Mouse (Mus musculus) liver, embryonic 15.5 days (tissue): Measurements from ENCODE around the gene Sult5a1. TPM values are rescaled to one million over a fixed set of nuclear protein-coding genes. Genes with fewer than 3 reads are reported as not detected.
"Not testable (repeated sequence)": the region's sequence is repeated elsewhere in the genome, so short reads cannot be mapped to it uniquely, and the experiment has no call there.

Experiments used
- ATAC-seq: fragments of 200-750 bp; cut with Nextera tagmentation; 2 replicates; pipeline ENCODE4 v1.8.0; 2017; ENCODE audit warnings: moderate number of reproducible peaks, mild to moderate bottlenecking, moderate library complexity; ENCODE audit not compliant: insufficient read depth
- H3K27ac ChIP-seq: fragments of 300-500 bp; sonication (generic); replicated peaks from 2 replicates; pipeline ENCODE4 v1.5.1; 2015; ENCODE audit warnings: mild to moderate bottlenecking, inconsistent platforms
- H3K27me3 ChIP-seq: fragments of 300-500 bp; sonication (generic); 2 replicates; pipeline ENCODE4 v1.6.1; 2015; ENCODE audit warnings: mild to moderate bottlenecking, inconsistent platforms
- H3K36me3 ChIP-seq: fragments of 300-500 bp; sonication (generic); replicated peaks from 2 replicates; pipeline ENCODE4 v1.6.1; 2015; ENCODE audit warnings: moderate library complexity, mild to moderate bottlenecking, inconsistent platforms
- H3K4me1 ChIP-seq: fragments of 300-500 bp; sonication (generic); replicated peaks from 2 replicates; pipeline ENCODE4 v1.6.1; 2015; ENCODE audit warnings: inconsistent platforms
- H3K4me2 ChIP-seq: fragments of 300-500 bp; sonication (generic); 2 replicates; pipeline ENCODE4 v1.6.1; 2015; ENCODE audit warnings: moderate library complexity, mild to moderate bottlenecking, inconsistent platforms
- H3K4me3 ChIP-seq: fragments of 300-500 bp; sonication (generic); replicated peaks from 2 replicates; pipeline ENCODE4 v1.5.1; 2015; ENCODE audit warnings: mild to moderate bottlenecking, inconsistent platforms
- H3K9ac ChIP-seq: fragments of 300-500 bp; sonication (generic); 2 replicates; pipeline ENCODE4 v1.6.1; 2015; ENCODE audit warnings: moderate library complexity, mild to moderate bottlenecking, inconsistent platforms
- H3K9me3 ChIP-seq: fragments of 300-500 bp; sonication (generic); replicated peaks from 2 replicates; pipeline ENCODE4 v1.6.1; 2016; ENCODE audit warnings: inconsistent platforms
- WGBS: fragments of 180-500 bp; shearing (Covaris S2); methylation state at CpG from one replicate; pipeline ENCODE4 v1.1.7; 2015; ENCODE audit warnings: mixed read lengths; ENCODE audit not compliant: insufficient replicate concordance; 5-methylcytosine and 5-hydroxymethylcytosine counted together
- polyA plus RNA-seq: library from polyadenylated mRNA; unstranded; fragments of >200 nt; fragmentation: Nextera tagmentation; extraction: Ambion mirVana; gene quantifications from 2 replicates; pipeline ENCODE4 v1.2.1, GENCODE M21; 2015

Sult5a1 gene
- polyA plus RNA-seq, 1 experiment from 2014 or later: 0.76 TPM

DNA sequence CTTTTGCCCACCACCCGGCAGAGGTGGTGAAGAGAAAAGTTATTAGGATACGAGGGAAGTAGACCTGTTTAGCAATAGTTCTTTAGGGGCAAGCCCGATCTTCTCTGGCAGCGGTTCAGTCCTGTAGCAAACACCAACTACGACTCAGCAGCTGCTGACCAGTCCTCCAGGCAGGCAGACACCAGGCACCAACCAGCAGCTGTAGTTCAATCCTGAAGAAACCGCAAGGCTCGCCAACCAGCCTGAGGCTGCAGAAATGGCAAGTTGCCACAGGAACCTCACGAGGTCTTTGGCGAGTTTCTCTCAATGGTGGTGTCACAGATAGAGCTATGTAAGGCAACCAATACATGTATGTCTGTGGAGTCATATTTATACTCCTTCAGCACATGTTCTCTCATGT lies 45.2 kb downstream of the Sult5a1 start:
- Histone ChIP-seq H3K27ac (no peak overlapping the region), H3K9me3 (no peaks in the 10 kb centered on the region), H3K27me3 (peaks cover 24% of the 10 kb centered on the region), H3K4me2 (no peak overlapping the region), H3K36me3 (no peaks in the 10 kb centered on the region), H3K4me1 (peaks cover 38% of the 10 kb centered on the region), H3K4me3 (no peak overlapping the region), H3K9ac (no peak overlapping the region)
- no peak for ATAC-seq
- WGBS: 68% methylated on average over 9 of the region's 9 CpGs

DNA sequence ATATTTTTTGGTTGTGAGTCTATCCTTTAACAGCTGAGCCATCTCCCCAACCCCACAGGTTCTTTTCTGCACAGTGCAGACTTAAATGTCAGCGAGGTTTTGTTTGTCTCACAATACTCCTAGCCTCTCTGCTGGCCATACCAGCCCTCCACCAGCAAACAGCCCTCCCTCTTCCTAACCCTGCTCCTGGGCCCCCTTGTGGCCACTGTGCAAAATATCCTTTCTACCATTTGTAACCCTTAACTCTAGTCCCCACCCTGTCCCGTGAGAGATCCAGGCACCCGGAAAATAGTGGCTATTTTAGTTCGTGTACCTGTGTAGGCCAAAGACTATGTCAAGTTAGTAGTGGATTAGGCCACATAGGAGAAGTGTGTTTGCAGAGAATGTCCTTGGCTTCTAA lies 47.5 kb downstream of the Sult5a1 start:
- no peaks in the 10 kb centered on the region for H3K9me3 ChIP-seq
- peaks cover 16% of the 10 kb centered on the region for H3K4me1 ChIP-seq
- H3K4me2 ChIP-seq: no peak overlapping the region
- peaks cover 2% of the 10 kb centered on the region for H3K36me3 ChIP-seq
- WGBS: 5% methylated on average over 4 of the region's 4 CpGs
- no peak overlapping the region for H3K4me3 ChIP-seq
- peaks cover 2% of the 10 kb centered on the region for H3K27me3 ChIP-seq
- peak; percentile 50; the same call in 1 of the 2 replicates for ATAC-seq
- no peak overlapping the region for H3K9ac ChIP-seq
- H3K27ac ChIP-seq: no peak overlapping the region

- Histone ChIP-seq H3K4me1 (peaks cover 10% of the 10 kb centered on the region), H3K27me3 (no peaks in the 10 kb centered on the region; the same call in 1 of the 2 replicates), H3K4me3 (no peak overlapping the region), H3K9ac (no peak overlapping the region), H3K4me2 (no peak overlapping the region), H3K9me3 (no peaks in the 10 kb centered on the region), H3K27ac (no peak overlapping the region), H3K36me3 (peaks cover 19% of the 10 kb centered on the region)
- ATAC-seq: no peak
- WGBS: 65% methylated on average over 5 of the region's 5 CpGs
Measured at GRCm38 (mm10) chr8:123108953-123109352, 49.2 kb downstream of the Sult5a1 start.

GRCm38 (mm10) chr8:123108010-123108409 lies 50.1 kb downstream of the Sult5a1 start:
- WGBS: 46% methylated on average over 1 of the region's 1 CpGs
- ATAC-seq: no peak
- H3K36me3 ChIP-seq: peaks cover 28% of the 10 kb centered on the region
- H3K4me3 ChIP-seq: no peak overlapping the region
- no peaks in the 10 kb centered on the region for H3K9me3 ChIP-seq
- no peak overlapping the region for H3K4me2 ChIP-seq
- H3K27ac ChIP-seq: no peak overlapping the region
- H3K9ac ChIP-seq: no peak overlapping the region
- peaks cover 19% of the 10 kb centered on the region for H3K4me1 ChIP-seq
- H3K27me3 ChIP-seq: no peaks in the 10 kb centered on the region; the same call in 1 of the 2 replicates

DNA sequence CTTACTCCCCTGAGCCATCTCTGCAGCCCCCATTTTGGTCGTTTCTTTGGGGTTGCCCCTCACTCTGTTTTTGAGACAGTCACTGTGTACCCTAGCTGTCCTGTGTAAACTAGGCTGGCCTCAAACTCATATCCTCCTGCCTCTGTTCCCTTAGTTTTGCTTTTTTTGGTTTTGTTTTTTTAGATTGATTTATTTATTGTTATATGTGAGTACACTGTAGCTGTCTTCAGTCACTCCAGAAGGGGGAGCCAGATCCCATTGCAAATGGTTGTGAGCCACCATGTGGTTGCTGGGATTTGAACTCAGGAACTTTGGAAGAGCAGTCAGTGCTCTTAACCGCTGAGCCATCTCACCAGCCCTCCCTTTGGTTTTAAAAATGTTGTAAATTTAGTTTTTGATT lies 51.6 kb downstream of the Sult5a1 start:
- ATAC-seq: no peak
- 35% methylated on average over 2 of the region's 2 CpGs for WGBS
- H3K4me1 ChIP-seq: peaks cover 23% of the 10 kb centered on the region

DNA sequence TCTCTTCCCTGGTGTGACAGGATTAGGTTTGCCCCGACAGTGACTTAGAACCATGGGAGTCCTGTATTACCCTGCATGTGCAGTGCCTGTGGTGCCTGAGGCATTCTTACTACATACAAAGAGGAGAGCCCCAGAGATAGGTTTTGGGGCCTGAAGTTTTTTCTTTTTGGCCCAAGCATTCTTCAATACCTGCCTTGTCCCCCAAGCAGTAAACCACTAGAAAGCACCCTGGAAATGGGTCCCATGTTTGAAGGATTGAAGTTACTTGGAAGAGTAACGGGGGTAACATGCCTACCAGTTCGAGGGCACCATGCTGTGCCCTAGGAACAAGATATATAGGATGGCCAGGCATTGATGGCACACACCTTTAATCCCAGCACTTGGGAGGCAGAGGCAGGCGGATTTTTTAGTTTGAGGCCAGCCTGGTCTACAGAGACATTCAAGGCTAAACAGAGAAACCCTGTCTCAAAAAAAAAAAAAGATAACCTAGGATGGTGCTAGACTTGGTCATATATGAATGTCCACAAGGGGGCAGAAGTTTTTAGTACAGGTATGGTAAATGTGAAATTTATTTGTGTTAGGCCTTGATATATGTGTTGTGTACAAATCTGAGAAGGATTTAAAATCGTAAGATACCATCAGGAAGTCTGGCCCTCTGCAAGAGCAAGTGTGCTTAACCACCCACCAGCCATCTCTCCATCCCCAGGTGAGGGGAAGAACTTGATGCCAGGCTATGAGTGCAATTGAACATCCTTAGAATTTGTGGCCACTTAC lies 52.4 kb downstream of the Sult5a1 start:
- no peak overlapping the region for H3K4me3 ChIP-seq
- H3K9ac ChIP-seq: no peak overlapping the region
- no peaks in the 10 kb centered on the region for H3K9me3 ChIP-seq
- ATAC-seq: no peak
- H3K27me3 ChIP-seq: no peaks in the 10 kb centered on the region
- no peak overlapping the region for H3K4me2 ChIP-seq
- 0 out of 2 replicates have a peak overlapping the region, but pooled peaks have one; percentile 26 for H3K27ac ChIP-seq
- WGBS: 47% methylated on average over 5 of the region's 5 CpGs
- peaks cover 28% of the 10 kb centered on the region for H3K36me3 ChIP-seq
- peaks cover 24% of the 10 kb centered on the region for H3K4me1 ChIP-seq

More for the DNA sequence above, 51.6 kb downstream of the Sult5a1 start:
- Histone ChIP-seq H3K9ac (no peak overlapping the region), H3K9me3 (no peaks in the 10 kb centered on the region), H3K27me3 (no peaks in the 10 kb centered on the region), H3K4me3 (no peak overlapping the region), H3K4me2 (no peak overlapping the region), H3K36me3 (peaks cover 28% of the 10 kb centered on the region), H3K27ac (no peak overlapping the region)

DNA sequence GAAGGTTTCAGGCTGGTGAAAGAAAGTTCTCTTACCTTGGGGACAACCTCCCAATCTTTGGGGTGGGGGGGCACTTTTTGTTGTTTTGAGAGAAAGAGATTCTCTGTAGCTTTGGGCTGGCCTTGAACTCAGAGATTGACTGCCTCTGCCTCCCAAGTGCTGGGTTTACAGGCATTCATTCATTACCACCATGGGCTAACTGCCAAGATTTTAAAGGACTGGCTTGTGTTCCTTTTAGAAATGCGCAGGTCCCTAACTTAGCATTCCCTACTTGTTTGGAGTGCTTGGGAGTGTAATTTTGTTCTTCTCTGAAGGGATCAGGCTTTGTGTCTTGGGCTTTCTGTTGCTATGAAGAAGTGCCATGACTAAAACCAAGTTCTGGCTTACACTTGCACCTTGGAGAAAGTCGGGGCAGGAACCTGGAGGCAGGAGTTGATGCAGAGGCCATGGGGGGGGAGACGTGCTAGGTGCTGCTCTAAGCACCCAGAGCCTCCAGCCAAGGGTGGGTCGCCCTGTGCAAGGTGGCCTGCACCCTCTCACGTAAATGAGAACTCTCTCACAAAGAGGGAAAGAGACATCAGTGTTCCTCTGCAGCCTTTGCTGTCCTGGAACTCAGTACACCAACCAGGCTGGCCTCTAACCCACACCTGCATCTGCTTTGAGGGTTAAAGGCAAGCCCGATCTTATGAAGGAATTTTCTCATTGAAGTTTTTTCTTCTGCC lies 53.9 kb downstream of the Sult5a1 start:
- 72% methylated on average over 6 of the region's 6 CpGs for WGBS
- Histone ChIP-seq H3K4me1 (peaks cover 23% of the 10 kb centered on the region), H3K4me2 (peak overlapping the region; percentile 87), H3K9me3 (no peaks in the 10 kb centered on the region), H3K27me3 (no peaks in the 10 kb centered on the region), H3K36me3 (peaks cover 28% of the 10 kb centered on the region), H3K9ac (peak overlapping the region; percentile 89; the same call in 1 of the 2 replicates), H3K4me3 (peak overlapping the region; percentile 84), H3K27ac (peak overlapping the region; percentile 87)
- ATAC-seq: no peak

GRCm38 (mm10) chr8:123103285-123103684 lies 54.8 kb downstream of the Sult5a1 start:
- Histone ChIP-seq H3K36me3 (peaks cover 29% of the 10 kb centered on the region), H3K4me1 (peaks cover 23% of the 10 kb centered on the region), H3K27ac (peak overlapping the region; percentile 87), H3K9ac (peak overlapping the region; percentile 89), H3K27me3 (no peaks in the 10 kb centered on the region), H3K4me2 (peak overlapping the region; percentile 87), H3K9me3 (no peaks in the 10 kb centered on the region), H3K4me3 (peak overlapping the region; percentile 84)
- WGBS: 5% methylated on average over 15 of the region's 15 CpGs
- no peak for ATAC-seq

DNA sequence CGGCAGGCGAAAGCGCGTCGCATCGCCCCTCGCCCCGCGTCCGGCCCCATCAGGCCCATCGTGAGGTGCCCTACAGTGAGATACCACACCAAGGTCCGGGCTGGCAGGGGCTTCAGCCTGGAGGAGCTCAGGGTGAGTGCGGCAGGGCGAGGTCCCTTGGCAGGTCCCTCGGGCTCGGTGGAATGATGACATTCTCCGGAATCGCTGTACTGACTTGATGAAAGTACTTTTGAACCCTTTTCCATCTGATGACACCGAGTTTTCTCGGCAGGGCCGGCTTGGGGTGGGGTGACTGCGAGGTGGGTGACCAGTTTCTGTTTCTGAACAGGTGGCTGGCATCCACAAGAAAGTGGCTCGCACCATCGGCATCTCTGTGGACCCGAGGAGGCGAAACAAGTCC lies 55.3 kb downstream of the Sult5a1 start:
- not testable (repeated sequence) for ATAC-seq
- WGBS: 1% methylated on average over 24 of the region's 26 CpGs

DNA sequence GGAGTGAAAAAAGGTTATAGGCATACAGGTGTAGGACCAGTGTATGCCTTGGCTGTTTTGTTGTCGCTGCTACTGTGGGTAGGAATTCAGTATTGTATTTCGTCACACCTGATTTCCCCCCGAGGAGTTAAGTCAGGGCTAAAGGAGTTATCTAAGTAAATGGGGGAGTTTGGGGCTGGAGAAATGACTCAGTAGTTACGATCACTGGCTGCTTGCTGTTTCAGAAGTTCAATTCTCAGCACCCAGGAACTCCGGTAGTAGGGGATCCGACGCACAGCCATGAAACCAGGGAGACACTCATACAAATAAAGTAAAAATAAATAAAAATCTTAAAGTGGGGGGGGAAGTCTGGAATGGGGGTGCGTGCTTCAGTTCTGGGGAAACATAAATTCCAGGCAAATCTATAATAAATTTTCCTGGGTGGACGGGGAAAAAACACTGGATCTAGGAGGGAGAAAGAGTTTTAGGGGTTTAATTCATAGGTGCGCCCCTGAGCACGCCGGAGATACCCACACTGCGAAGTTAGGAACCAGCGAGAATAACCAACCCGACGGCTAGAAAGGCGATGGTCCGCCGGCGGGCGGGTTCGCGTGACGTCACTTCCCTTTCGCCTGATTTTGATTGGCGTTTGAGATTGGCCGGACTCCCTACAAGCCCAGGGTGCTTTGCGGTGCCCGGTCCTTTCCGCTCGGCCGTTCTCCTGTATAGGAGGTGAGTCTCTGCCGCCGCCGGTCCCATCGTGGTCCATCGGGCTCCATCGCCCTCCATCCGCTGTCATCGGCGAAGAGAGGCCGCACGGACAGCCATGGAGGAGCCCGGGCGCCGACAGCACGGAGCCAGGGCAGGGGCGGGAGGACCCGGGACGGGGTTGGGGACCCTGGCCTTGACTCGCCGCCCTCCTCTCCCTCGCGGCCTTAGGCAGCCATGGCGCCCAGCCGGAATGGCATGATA lies 56.1 kb downstream of the Sult5a1 start, which contains the start of gene Rpl13:
Rpl13 (plus strand) TSS at position 616 of the 951 bp plus-strand sequence.
- peak within 1 kb of the TSS; percentile 87 for H3K4me2 ChIP-seq
- peak; percentile 92 for ATAC-seq
- under 1% methylated on average over 54 of the region's 56 CpGs for WGBS

More for the DNA sequence above, 55.3 kb downstream of the Sult5a1 start:
- H3K36me3 ChIP-seq: peaks cover 33% of the 10 kb centered on the region
- H3K27me3 ChIP-seq, H3K9me3 ChIP-seq: not testable (repeated sequence)
- peaks cover 23% of the 10 kb centered on the region for H3K4me1 ChIP-seq
- peak overlapping the region; percentile 87 for H3K27ac ChIP-seq
- peak overlapping the region; percentile 87 for H3K4me2 ChIP-seq
- H3K4me3 ChIP-seq: peak overlapping the region; percentile 84
- H3K9ac ChIP-seq: peak overlapping the region; percentile 89

More for the DNA sequence above, 56.1 kb downstream of the Sult5a1 start, which contains the start of gene Rpl13:
- H3K36me3 ChIP-seq: peaks cover 41% of the 10 kb centered on the region
- H3K27ac ChIP-seq: peak within 1 kb of the TSS; percentile 87
- H3K4me1 ChIP-seq: peaks cover 23% of the 10 kb centered on the region
- no peaks in the 10 kb centered on the region for H3K27me3 ChIP-seq
- peak within 1 kb of the TSS; percentile 84 for H3K4me3 ChIP-seq
- H3K9ac ChIP-seq: peak within 1 kb of the TSS; percentile 89
- no peaks in the 10 kb centered on the region for H3K9me3 ChIP-seq
